Mouse (Mus musculus): ENCODE data around the gene Slc15a5.

Gene Slc15a5

DNA sequence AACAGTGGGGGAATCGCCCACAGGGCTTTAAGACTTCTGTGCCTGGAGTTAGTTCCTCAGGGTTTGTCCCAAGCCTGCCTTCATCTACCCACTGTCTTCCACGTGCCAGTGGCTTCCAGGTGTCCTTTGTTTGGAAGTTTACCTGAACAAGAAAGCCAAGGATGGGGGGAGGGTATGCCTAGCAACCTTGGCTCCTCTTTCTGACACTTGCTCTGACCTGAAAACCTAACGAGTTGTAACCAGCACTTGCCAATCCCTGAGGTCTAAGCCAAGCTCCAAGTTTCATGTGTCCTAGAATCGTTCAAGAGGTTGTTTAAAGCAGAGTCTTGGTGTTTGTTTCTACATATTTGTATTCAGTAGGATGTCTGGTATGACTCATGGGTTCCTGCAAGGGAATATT is 116.9 kb downstream of the Slc15a5 start:
- no peak for DNase-seq (ENCODE audit: low spot score in 2 of 2)

- no peak for DNase-seq (ENCODE audit: low spot score in 2 of 2)
Measured at GRCm38 (mm10) chr6:137960023-137960778, 119.5 kb downstream of the Slc15a5 start.

DNA sequence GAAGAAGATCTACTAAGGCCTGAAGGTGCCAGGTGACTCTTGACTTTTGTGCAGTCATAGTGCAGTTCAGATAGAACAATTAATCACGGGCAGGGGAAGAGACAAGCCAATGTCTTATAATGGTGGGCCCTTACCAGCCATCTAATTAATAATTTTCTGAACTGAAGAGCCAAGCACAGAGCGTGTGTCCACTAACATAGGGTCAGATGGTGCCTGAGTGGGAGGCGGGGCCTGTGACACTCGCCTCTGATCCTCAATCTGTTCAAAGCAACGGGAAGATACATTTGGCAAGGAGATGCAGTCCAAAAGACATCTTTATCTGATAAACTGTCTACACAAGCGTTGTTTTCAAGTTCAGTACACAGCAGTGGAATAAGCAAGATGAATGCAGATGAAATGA is 122.1 kb downstream of the Slc15a5 start:
- no peak for DNase-seq (ENCODE audit: low spot score in 2 of 2)

- no peak for DNase-seq (ENCODE audit: low spot score in 2 of 2)
Measured at GRCm38 (mm10) chr6:137956783-137957429, 122.8 kb downstream of the Slc15a5 start.

DNA sequence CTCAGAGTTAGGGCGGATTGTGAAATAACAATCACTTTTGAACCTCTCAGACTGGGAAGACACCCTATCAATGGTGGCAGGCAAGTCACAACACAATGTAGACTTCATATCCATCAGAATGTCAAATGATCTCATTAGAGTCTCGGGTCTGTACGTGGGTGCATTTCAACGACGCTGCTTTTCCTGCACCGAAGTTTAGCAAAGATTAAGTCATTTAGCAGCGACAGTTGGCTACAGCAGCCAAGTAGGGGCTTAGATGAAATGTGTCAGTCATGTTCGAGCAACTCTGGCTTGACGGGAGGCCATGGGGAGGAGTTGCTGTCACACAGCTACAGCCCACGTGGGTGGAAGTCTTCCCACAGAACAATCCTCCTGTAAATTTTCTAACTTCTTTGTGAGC is 133.2 kb downstream of the Slc15a5 start:
- DNase-seq (ENCODE audit: low spot score in 2 of 2): no peak

- no peak for DNase-seq (ENCODE audit: low spot score in 2 of 2)
Measured at GRCm38 (mm10) chr6:137940374-137941218, 139.1 kb downstream of the Slc15a5 start.

DNA sequence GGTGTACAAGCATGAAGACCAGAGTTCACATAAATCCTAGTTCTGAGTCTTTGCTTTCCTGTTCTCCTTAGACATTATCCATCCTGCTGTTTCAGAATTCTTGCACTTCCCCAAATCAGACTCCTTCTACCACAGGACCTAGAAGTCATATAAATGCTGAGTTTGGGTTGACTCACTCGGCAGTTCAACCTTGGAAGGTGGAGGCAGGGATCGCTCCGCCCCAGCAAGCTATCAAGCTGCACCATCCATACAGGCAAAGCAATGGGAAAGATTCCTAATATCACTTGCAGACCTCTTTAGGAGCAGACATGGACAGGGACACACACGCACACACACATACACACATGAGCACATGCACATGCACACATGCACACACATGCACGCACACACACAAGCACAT is 142.2 kb downstream of the Slc15a5 start:
- no peak for DNase-seq (ENCODE audit: low spot score in 2 of 2)

- no peak for DNase-seq (ENCODE audit: low spot score in 2 of 2)
Measured at GRCm38 (mm10) chr6:137936268-137936667, 143.4 kb downstream of the Slc15a5 start.

GRCm38 (mm10) chr6:137935857-137936256 is 143.9 kb downstream of the Slc15a5 start:
- DNase-seq (ENCODE audit: low spot score in 2 of 2): no peak

GRCm38 (mm10) chr6:137935341-137935740 is 144.4 kb downstream of the Slc15a5 start:
- no peak for DNase-seq (ENCODE audit: low spot score in 2 of 2)

DNA sequence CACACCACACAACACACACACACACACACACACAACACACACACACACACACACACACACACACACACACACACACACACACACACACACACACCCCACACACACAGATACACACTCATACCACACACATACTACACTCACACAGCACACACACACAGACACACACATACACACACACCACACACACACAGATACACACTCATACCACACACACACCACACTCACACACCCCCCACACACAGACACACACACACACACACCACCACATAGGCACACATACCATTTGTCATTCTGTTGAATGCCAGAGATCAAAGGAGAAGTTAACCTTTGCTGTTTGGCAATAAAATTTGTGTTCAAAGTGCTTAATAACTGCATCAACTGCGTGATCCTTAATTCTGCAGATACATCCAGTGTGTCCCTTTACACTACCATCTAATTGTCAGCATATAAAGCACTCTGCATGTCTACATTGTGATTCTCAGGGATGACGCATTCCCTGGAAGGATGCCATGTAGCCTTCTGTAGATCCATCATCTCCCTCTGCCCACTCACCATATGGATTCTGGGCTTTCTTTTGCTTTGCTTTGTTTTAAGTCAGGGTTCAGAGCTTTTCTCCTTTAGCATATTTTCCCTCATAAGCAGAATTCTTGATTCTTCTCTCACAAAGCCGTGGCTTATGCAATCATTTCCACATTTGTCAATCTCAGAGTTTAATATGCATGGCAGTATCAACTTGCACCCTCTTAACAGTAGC is 145.0 kb downstream of the Slc15a5 start:
- no peak for DNase-seq (ENCODE audit: low spot score in 2 of 2)

All from urinary bladder, postnatal 4 days (tissue).